Mouse (Mus musculus) neural tube, postnatal 0 days (tissue): Measurements from ENCODE around the gene Psmd13. TPM values are rescaled to one million over a fixed set of nuclear protein-coding genes. Genes with fewer than 3 reads are reported as not detected.

Source experiments
- polyA plus RNA-seq: library from polyadenylated mRNA; unstranded; fragments of >200 nt; fragmentation: Nextera tagmentation; extraction: Ambion mirVana; gene quantifications from 2 replicates; pipeline ENCODE4 v1.2.1, GENCODE M21; 2015

Psmd13 gene
- polyA plus RNA-seq = 242 and 248 TPM in 2 replicates

GRCm38 (mm10) chr7:140881696-140882468 lies at the start of gene Psmd13, which contains the start of gene Sirt3:
Gene Psmd13 (plus strand): TSS chr7:140881968.
Gene Sirt3 (minus strand): TSS chr7:140882309.

GRCm38 (mm10) chr7:140834968-140835757 lies 46.6 kb upstream of the Psmd13 start, which contains the start of gene Urah:
Gene Urah (plus strand): TSS chr7:140835018.

DNA sequence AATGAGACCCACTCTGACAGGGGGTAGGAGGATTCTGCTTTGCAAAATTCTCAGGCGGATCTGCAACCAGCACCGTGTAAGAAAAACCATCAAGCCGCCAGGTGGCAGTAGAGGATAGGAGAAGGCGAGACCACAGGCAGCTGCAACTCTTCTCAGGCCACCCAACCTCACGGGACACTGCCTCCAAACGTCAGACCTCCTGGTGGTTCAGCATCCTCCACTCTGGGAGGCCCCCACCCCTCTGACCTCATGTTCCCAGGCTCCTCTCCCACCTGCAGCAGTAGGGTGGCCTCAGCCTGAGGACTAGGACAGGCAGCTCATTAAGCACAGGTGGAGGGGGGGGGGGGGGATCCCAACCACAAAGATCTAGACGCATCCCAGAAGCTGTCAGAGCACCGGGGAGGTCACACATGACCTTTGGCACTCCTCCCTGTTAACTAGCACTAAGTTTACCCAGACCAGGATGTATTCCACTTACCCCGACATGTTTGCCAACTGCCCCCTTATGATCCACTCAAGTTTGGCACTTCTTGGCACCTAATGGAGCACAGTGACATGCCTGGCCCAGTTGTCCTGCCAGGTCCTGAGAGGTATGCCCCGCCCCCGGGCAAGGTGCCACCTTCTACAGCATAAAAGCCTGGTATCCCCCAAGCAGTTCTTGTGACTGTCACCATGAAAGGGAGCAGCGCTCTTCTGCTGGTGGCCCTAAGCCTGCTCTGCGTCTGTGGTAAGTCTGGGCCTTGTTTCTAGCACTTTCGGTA lies 36.7 kb upstream of the Psmd13 start, which contains the start of gene Scgb1c1:
Gene Scgb1c1 (plus strand): TSS at position 643 of the 761 bp plus-strand sequence.

GRCm38 (mm10) chr7:140847755-140848580 lies 33.8 kb upstream of the Psmd13 start, which contains the start of gene Odf3:
Gene Odf3 (plus strand): TSS chr7:140847805.

GRCm38 (mm10) chr7:140855860-140856784 lies 25.6 kb upstream of the Psmd13 start, which contains the start of gene Gm45785:
Gene Gm45785 (minus strand): TSS chr7:140856331.

DNA sequence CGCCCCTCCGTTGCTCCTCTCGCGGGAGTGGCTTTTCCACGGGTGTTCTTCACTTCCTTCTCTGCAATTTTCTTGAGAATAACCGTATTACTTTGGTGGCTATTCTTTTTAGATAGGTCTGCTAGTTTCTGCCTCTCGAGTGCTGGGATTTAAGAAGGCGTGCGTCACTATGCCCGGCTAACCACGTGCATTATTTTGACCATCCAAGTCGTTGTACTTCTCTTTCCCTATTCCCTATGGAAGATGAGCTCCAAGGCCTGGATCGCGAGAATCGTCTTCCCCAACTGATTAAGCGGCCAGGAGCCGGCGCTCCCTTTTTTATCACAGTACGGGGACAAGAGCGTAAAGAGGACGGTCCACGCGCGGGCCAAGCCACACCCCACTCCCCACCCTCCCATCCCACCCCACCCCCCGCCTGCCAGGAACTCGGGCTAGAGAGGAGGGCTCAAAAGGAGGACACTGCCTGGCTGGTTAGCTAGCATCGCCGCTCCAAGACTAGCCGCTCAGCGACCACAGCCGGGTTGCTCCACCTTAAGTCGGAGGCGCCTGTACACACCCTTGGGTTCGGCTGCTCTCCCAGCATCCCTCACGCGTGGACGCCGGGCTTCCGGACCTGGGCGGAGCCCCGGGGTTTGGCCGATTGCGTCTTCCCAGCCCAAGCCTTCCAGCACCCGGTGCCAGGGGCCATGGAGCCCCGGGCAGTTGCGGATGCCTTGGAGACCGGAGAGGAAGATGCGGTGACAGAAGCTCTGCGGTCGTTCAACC lies 24.8 kb upstream of the Psmd13 start, which contains the start of gene Ric8a:
Gene Ric8a (plus strand): TSS at position 173 of the 765 bp plus-strand sequence.

GRCm38 (mm10) chr7:140857550-140858505 lies 23.9 kb upstream of the Psmd13 start, which contains the start of gene Bet1l:
Gene Bet1l (minus strand): TSS chr7:140857577.

GRCm38 (mm10) chr7:140900220-140900619 lies 18.5 kb downstream of the Psmd13 start, which contains the start of gene Cox8b:
Gene Cox8b (minus strand): TSS chr7:140900446.

GRCm38 (mm10) chr7:140920418-140921029 lies 38.8 kb downstream of the Psmd13 start, which contains the start of gene Nlrp6:
Gene Nlrp6 (plus strand): TSS chr7:140920902.

GRCm38 (mm10) chr7:140941222-140942051 lies 59.7 kb downstream of the Psmd13 start, which contains the start of gene Pgghg:
Gene Pgghg (plus strand): TSS chr7:140941391.

Other genes starting within 250 kb of the Psmd13 start
- not detected in 2 replicates for gene Olfr53, start 235.5 kb upstream of the Psmd13 start, polyA plus RNA-seq
- gene Olfr539, start 222.0 kb upstream of the Psmd13 start, polyA plus RNA-seq = 0.04 TPM in 2 replicates
- not detected in 2 replicates for gene Olfr45, start 200.0 kb upstream of the Psmd13 start, polyA plus RNA-seq
- gene Olfr541, start 184.7 kb upstream of the Psmd13 start, polyA plus RNA-seq = not detected in 2 replicates
- gene Cyp2e1, start 118.2 kb upstream of the Psmd13 start, polyA plus RNA-seq = 0.10 and 0.15 TPM in 2 replicates
- gene Syce1, start 94.1 kb upstream of the Psmd13 start, polyA plus RNA-seq = 0.52 and 0.67 TPM in 2 replicates
- gene Zfp941, start 59.8 kb upstream of the Psmd13 start, polyA plus RNA-seq = 22.0 and 25.1 TPM in 2 replicates
- 0.46 and 1.5 TPM in 2 replicates for gene Urah, start 47.0 kb upstream of the Psmd13 start, polyA plus RNA-seq
- not detected in 2 replicates for gene Scgb1c1, start 36.4 kb upstream of the Psmd13 start, polyA plus RNA-seq
- gene Odf3, start 34.2 kb upstream of the Psmd13 start, polyA plus RNA-seq = 0.22 and 0.36 TPM in 2 replicates
- 0.34 TPM in 1 of 2 replicates, not detected in the other for gene Gm45785, start 25.6 kb upstream of the Psmd13 start, polyA plus RNA-seq
- gene Ric8a, start 25.0 kb upstream of the Psmd13 start, polyA plus RNA-seq = 78.6 and 85.7 TPM in 2 replicates
- 60.4 and 62.6 TPM in 2 replicates for gene Bet1l, start 24.4 kb upstream of the Psmd13 start, polyA plus RNA-seq
- gene Sirt3, start 341 bp downstream of the Psmd13 start, polyA plus RNA-seq = 82.3 and 96.7 TPM in 2 replicates
- 2.2 and 3.0 TPM in 2 replicates for gene Cox8b, start 18.5 kb downstream of the Psmd13 start, polyA plus RNA-seq
- 1.2 TPM in 2 replicates for gene Nlrp6, start 38.9 kb downstream of the Psmd13 start, polyA plus RNA-seq
- gene Pgghg, start 59.4 kb downstream of the Psmd13 start, polyA plus RNA-seq = 7.1 and 7.4 TPM in 2 replicates
- gene Ifitm5, start 68.3 kb downstream of the Psmd13 start, polyA plus RNA-seq = 1.3 and 2.4 TPM in 2 replicates
- gene Gm45717, start 74.0 kb downstream of the Psmd13 start, polyA plus RNA-seq = not detected in 2 replicates
- gene Ifitm2, start 74.0 kb downstream of the Psmd13 start, polyA plus RNA-seq = 257 and 296 TPM in 2 replicates
- 43.2 and 67.3 TPM in 2 replicates for gene Ifitm1, start 85.3 kb downstream of the Psmd13 start, polyA plus RNA-seq
- gene Ifitm3, start 128.8 kb downstream of the Psmd13 start, polyA plus RNA-seq = 166 and 167 TPM in 2 replicates
- gene Ifitm6, start 136.0 kb downstream of the Psmd13 start, polyA plus RNA-seq = 4.0 and 4.5 TPM in 2 replicates
- not detected in 2 replicates for gene Gm17387, start 147.2 kb downstream of the Psmd13 start, polyA plus RNA-seq
- gene B4galnt4, start 179.1 kb downstream of the Psmd13 start, polyA plus RNA-seq = 38.2 and 39.6 TPM in 2 replicates
- 0.28 TPM in 1 of 2 replicates, not detected in the other for gene Pkp3, start 196.2 kb downstream of the Psmd13 start, polyA plus RNA-seq
- gene Sigirr, start 218.6 kb downstream of the Psmd13 start, polyA plus RNA-seq = 2.2 and 3.4 TPM in 2 replicates
- gene Ano9, start 235.8 kb downstream of the Psmd13 start, polyA plus RNA-seq = 0.22 and 0.51 TPM in 2 replicates
- gene Ptdss2, start 240.4 kb downstream of the Psmd13 start, polyA plus RNA-seq = 79.0 and 88.5 TPM in 2 replicates